Mouse (Mus musculus) MEL (cell line): Measurements from ENCODE around the gene Usp37. TPM values are rescaled to one million over a fixed set of nuclear protein-coding genes. Genes with fewer than 3 reads are reported as not detected.

Source experiments
- DNase-seq: peaks from one replicate; pipeline ENCODE4 v3.0.0; 2011; ENCODE audit warnings: low read depth, low spot score
- H3K27ac ChIP-seq: 2 replicates; pipeline ENCODE4 v1.5.1; 2012; ENCODE audit warnings: low read depth, mild to moderate bottlenecking, control low read depth, low read length, moderate library complexity; ENCODE audit not compliant: control insufficient read depth
- H3K27me3 ChIP-seq, 2 experiments: fragments of 150-350 bp in 1 of 2; sonication (generic) in 1 of 2; 2 replicates each; pipeline ENCODE4 v1.6.1; 2012; ENCODE audit warnings: low read length in 2 of 2, mild to moderate bottlenecking in 2 of 2, improper control_type of control experiment in 1 of 2, moderate library complexity in 1 of 2; ENCODE audit not compliant: insufficient read depth in 2 of 2, control insufficient read depth in 1 of 2
- H3K36me3 ChIP-seq, 2 experiments: 2 replicates each; pipeline ENCODE4 v1.6.1; 2012 to 2014; ENCODE audit warnings: low read length in 2 of 2, improper control_type of control experiment in 1 of 2, inconsistent platforms in 1 of 2, mild to moderate bottlenecking in 1 of 2; ENCODE audit not compliant: insufficient read depth in 2 of 2, control insufficient read depth in 1 of 2
- H3K4me1 ChIP-seq, 2 experiments: fragments of 150-350 bp in 1 of 2; sonication (generic) in 1 of 2; 2 replicates each; pipeline ENCODE4 v1.6.1; 2012; ENCODE audit warnings: low read length in 2 of 2, improper control_type of control experiment in 1 of 2, mild to moderate bottlenecking in 1 of 2; ENCODE audit not compliant: insufficient read depth in 2 of 2, control insufficient read depth in 1 of 2
- H3K4me3 ChIP-seq, 2 experiments: fragments of 150-350 bp in 1 of 2; sonication (generic) in 1 of 2; 2 replicates each; pipeline ENCODE4 v1.5.1; 2012; ENCODE audit warnings: low read depth in 2 of 2, low read length in 2 of 2, mild to moderate bottlenecking in 2 of 2, moderate library complexity in 2 of 2, control low read depth in 1 of 2, improper control_type of control experiment in 1 of 2; ENCODE audit not compliant: control insufficient read depth in 1 of 2, insufficient read depth in 1 of 2
- H3K79me2 ChIP-seq: 2 replicates; pipeline ENCODE4 v1.6.1; 2012; ENCODE audit warnings: mild to moderate bottlenecking, low read length, moderate library complexity; ENCODE audit not compliant: control insufficient read depth, poor library complexity, insufficient read depth
- H3K9ac ChIP-seq: 2 replicates; pipeline ENCODE4 v1.6.1; 2012; ENCODE audit warnings: low read depth, mild to moderate bottlenecking, control low read depth, low read length, moderate library complexity; ENCODE audit not compliant: control insufficient read depth, poor library complexity, severe bottlenecking
- H3K9me3 ChIP-seq: fragments of 150-350 bp; sonication (generic); replicated peaks from 2 replicates; pipeline ENCODE4 v1.6.1; 2012; ENCODE audit warnings: mild to moderate bottlenecking, low read length, improper control_type of control experiment, moderate library complexity; ENCODE audit not compliant: insufficient read depth
- BHLHE40 ChIP-seq: IDR thresholded peaks from 2 replicates; pipeline ENCODE4 v1.6.1; 2012; ENCODE audit warnings: low read depth, mild to moderate bottlenecking, inconsistent platforms, low read length, improper control_type of control experiment, borderline replicate concordance
- CHD1 ChIP-seq: IDR thresholded peaks from 2 replicates; pipeline ENCODE4 v1.6.1; 2012; ENCODE audit warnings: low read depth, mild to moderate bottlenecking, inconsistent platforms, low read length, improper control_type of control experiment
- CHD2 ChIP-seq: IDR thresholded peaks from 2 replicates; pipeline ENCODE4 v1.6.1; 2011; ENCODE audit warnings: low read length, improper control_type of control experiment
- CTCF ChIP-seq, 3 experiments: IDR thresholded peaks in 2 of 3; conservative IDR thresholded peaks in 1 of 3; 2 replicates each; pipeline ENCODE4 v1.5.1; 2011 to 2012; ENCODE audit warnings: low read length in 3 of 3, low read depth in 2 of 3, mild to moderate bottlenecking in 2 of 3, improper control_type of control experiment in 1 of 3, inconsistent platforms in 1 of 3, mixed read lengths in 1 of 3, moderate library complexity in 1 of 3; ENCODE audit not compliant: control insufficient read depth in 1 of 3, insufficient read depth in 1 of 3, poor library complexity in 1 of 3, severe bottlenecking in 1 of 3
- ELF1 ChIP-seq: IDR thresholded peaks from 2 replicates; pipeline ENCODE4 v1.6.1; 2014; ENCODE audit warnings: low read depth, mild to moderate bottlenecking, inconsistent platforms, low read length, improper control_type of control experiment, moderate library complexity
- EP300 ChIP-seq, 2 experiments: IDR thresholded peaks; 2 replicates each; pipeline ENCODE4 v1.6.1; 2011; ENCODE audit warnings: improper control_type of control experiment in 2 of 2, low read length in 2 of 2, low read depth in 1 of 2, mild to moderate bottlenecking in 1 of 2
- ETS1 ChIP-seq: IDR thresholded peaks from 2 replicates; pipeline ENCODE4 v1.6.1; 2012; ENCODE audit warnings: low read depth, mild to moderate bottlenecking, inconsistent platforms, low read length, improper control_type of control experiment, moderate library complexity
- GATA1 ChIP-seq: IDR thresholded peaks from 2 replicates; pipeline ENCODE4 v1.6.1; 2011; ENCODE audit warnings: low read depth, low read length, improper control_type of control experiment
- HCFC1 ChIP-seq: IDR thresholded peaks from 2 replicates; pipeline ENCODE4 v1.6.1; 2012; ENCODE audit warnings: low read depth, mild to moderate bottlenecking, inconsistent platforms, low read length, improper control_type of control experiment, moderate library complexity
- JUND ChIP-seq: IDR thresholded peaks from 2 replicates; pipeline ENCODE4 v1.6.1; 2011; ENCODE audit warnings: low read depth, mild to moderate bottlenecking, improper control_type of control experiment, low read length
- MAFK ChIP-seq: IDR thresholded peaks from 2 replicates; pipeline ENCODE4 v1.6.1; 2011; ENCODE audit warnings: low read depth, mild to moderate bottlenecking, low read length, improper control_type of control experiment, borderline replicate concordance
- MAX ChIP-seq: IDR thresholded peaks from 2 replicates; pipeline ENCODE4 v1.6.1; 2011; ENCODE audit warnings: low read length, improper control_type of control experiment
- MAZ ChIP-seq: IDR thresholded peaks from 2 replicates; pipeline ENCODE4 v1.6.1; 2012; ENCODE audit warnings: low read depth, mild to moderate bottlenecking, inconsistent platforms, low read length, improper control_type of control experiment
- MXI1 ChIP-seq: IDR thresholded peaks from 2 replicates; pipeline ENCODE4 v1.6.1; 2011; ENCODE audit warnings: mild to moderate bottlenecking, low read depth, low read length, improper control_type of control experiment
- NELFE ChIP-seq: IDR thresholded peaks from 2 replicates; pipeline ENCODE4 v1.6.1; 2011; ENCODE audit warnings: low read depth, low read length, improper control_type of control experiment
- NRF1 ChIP-seq: IDR thresholded peaks from 2 replicates; pipeline ENCODE4 v1.6.1; 2014; ENCODE audit warnings: low read depth, mild to moderate bottlenecking, inconsistent platforms, low read length, improper control_type of control experiment, moderate library complexity; ENCODE audit not compliant: poor library complexity, insufficient read depth, severe bottlenecking
- POLR2A ChIP-seq, 2 experiments: IDR thresholded peaks; 2 replicates each; pipeline ENCODE4 v1.6.1; 2011 to 2012; ENCODE audit warnings: low read length in 2 of 2, mild to moderate bottlenecking in 2 of 2, control low read depth in 1 of 2, improper control_type of control experiment in 1 of 2, low read depth in 1 of 2, moderate library complexity in 1 of 2; ENCODE audit not compliant: control insufficient read depth in 1 of 2, insufficient read depth in 1 of 2, poor library complexity in 1 of 2
- POLR2AphosphoS2 ChIP-seq: IDR thresholded peaks from 2 replicates; pipeline ENCODE4 v1.6.1; 2011; ENCODE audit warnings: low read length, improper control_type of control experiment
- POLR2AphosphoS5 ChIP-seq: IDR thresholded peaks from 2 replicates; pipeline ENCODE4 v1.6.1; 2012; ENCODE audit warnings: low read depth, borderline replicate concordance, mild to moderate bottlenecking, inconsistent platforms, low read length, moderate library complexity, mixed read lengths
- RAD21 ChIP-seq: IDR thresholded peaks from 2 replicates; pipeline ENCODE4 v1.6.1; 2011; ENCODE audit warnings: mild to moderate bottlenecking, low read depth, low read length, improper control_type of control experiment
- RCOR1 ChIP-seq: IDR thresholded peaks from 2 replicates; pipeline ENCODE4 v1.6.1; 2012; ENCODE audit warnings: low read depth, mild to moderate bottlenecking, inconsistent platforms, low read length, improper control_type of control experiment
- SIN3A ChIP-seq: IDR thresholded peaks from 2 replicates; pipeline ENCODE4 v1.6.1; 2012; ENCODE audit warnings: low read length, improper control_type of control experiment, inconsistent platforms
- TCF12 ChIP-seq: IDR thresholded peaks from 2 replicates; pipeline ENCODE4 v1.6.1; 2014; ENCODE audit warnings: low read depth, mild to moderate bottlenecking, inconsistent platforms, low read length, improper control_type of control experiment, moderate library complexity
- UBTF ChIP-seq: IDR thresholded peaks from 2 replicates; pipeline ENCODE4 v1.6.1; 2012; ENCODE audit warnings: low read depth, mild to moderate bottlenecking, inconsistent platforms, low read length, improper control_type of control experiment, moderate library complexity, borderline replicate concordance; ENCODE audit not compliant: insufficient read depth
- USF1 ChIP-seq: IDR thresholded peaks from 2 replicates; pipeline ENCODE4 v1.6.1; 2014; ENCODE audit warnings: low read depth, mild to moderate bottlenecking, inconsistent platforms, low read length, improper control_type of control experiment, moderate library complexity
- USF2 ChIP-seq, 2 experiments: IDR thresholded peaks; 2 replicates each; pipeline ENCODE4 v1.6.1; 2011 to 2012; ENCODE audit warnings: improper control_type of control experiment in 2 of 2, low read length in 2 of 2, borderline replicate concordance in 1 of 2, inconsistent platforms in 1 of 2, low read depth in 1 of 2, mild to moderate bottlenecking in 1 of 2; ENCODE audit not compliant: insufficient read depth in 1 of 2
- ZC3H11A ChIP-seq: IDR thresholded peaks from 2 replicates; pipeline ENCODE4 v1.6.1; 2012; ENCODE audit warnings: low read depth, mild to moderate bottlenecking, inconsistent platforms, low read length, improper control_type of control experiment
- ZKSCAN1 ChIP-seq: IDR thresholded peaks from 2 replicates; pipeline ENCODE4 v1.6.1; 2012; ENCODE audit warnings: low read depth, mild to moderate bottlenecking, inconsistent platforms, low read length, improper control_type of control experiment, moderate library complexity
- ZMIZ1 ChIP-seq: IDR thresholded peaks from 2 replicates; pipeline ENCODE4 v1.6.1; 2012; ENCODE audit warnings: low read depth, mild to moderate bottlenecking, inconsistent platforms, low read length, improper control_type of control experiment, moderate library complexity
- ZNF384 ChIP-seq: IDR thresholded peaks from 2 replicates; pipeline ENCODE4 v1.6.1; 2012; ENCODE audit warnings: low read depth, mild to moderate bottlenecking, inconsistent platforms, low read length, improper control_type of control experiment
- polyA plus RNA-seq, 2 experiments: library from polyadenylated mRNA; stranded (reverse) in 1 of 2; unstranded in 1 of 2; fragments of >175 nt in 1 of 2; fragments of >200 nt in 1 of 2; gene quantifications; 2 replicates each; pipeline versions ENCODE4 v1.2.1 to v1.2.4; 2012; ENCODE audit warnings: low replicate concordance in 2 of 2, low read depth in 1 of 2; ENCODE audit not compliant: insufficient read length in 2 of 2, insufficient read depth in 1 of 2, missing spikeins in 1 of 2
- total RNA-seq: library from RNA; depleted of rRNA; stranded (reverse); fragments of 300-350 nt; gene quantifications from 2 replicates; pipeline ENCODE4 v1.2.3, GENCODE M21; 2012

Gene Usp37
- total and polyA plus RNA-seq, 3 experiments, result 17.8 to 77.6 (median 24.0) TPM

DNA sequence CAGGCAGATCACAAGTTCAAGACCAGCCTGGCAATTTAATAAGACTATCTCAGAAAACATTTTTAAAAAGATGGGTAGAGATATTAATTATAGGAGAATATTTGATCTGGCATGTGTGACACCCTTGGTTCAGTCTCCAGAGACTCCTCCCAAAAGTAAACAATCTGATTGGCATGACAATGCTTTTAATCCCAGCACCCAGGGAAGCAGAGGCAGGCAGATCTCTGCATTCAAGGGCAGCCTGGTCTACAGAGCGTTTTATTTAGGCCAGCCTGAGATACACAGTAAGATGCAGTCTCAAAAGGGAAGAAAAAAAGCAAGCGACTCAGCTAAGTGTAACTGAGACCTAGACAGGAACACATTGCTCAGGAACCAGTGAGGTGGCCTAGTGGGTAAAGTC lies 36.3 kb downstream of the Usp37 start:
- DNase-seq, result peak; percentile 26
- Histone ChIP-seq H3K4me3 (peak overlapping the region; percentile 10 to 31; a peak in 2 of 4 replicates), H3K27me3 (no peaks in the 10 kb centered on the region), H3K79me2 (peaks cover 65% of the 10 kb centered on the region), H3K27ac (no peak overlapping the region), H3K36me3 (peaks cover 9 to 47% of the 10 kb centered on the region in 2 experiments), H3K4me1 (peaks cover 3 to 10% of the 10 kb centered on the region in 2 experiments; a peak in 3 of 4 replicates), H3K9ac (peak overlapping the region; percentile 99), H3K9me3 (no peaks in the 10 kb centered on the region)
- no peak for TF ChIP-seq UBTF
- no peak for TF ChIP-seq EP300 (IDR thresholded peaks at IDR 0.05; ENCODE audit: low read depth in 1 of 2, low read length in 2 of 2)
- no peak for TF ChIP-seq SIN3A
- TF ChIP-seq POLR2AphosphoS2, result peak; percentile 8; the same call in 1 of the 2 replicates
- TF ChIP-seq GATA1, result no peak
- no peak for TF ChIP-seq NELFE
- no peak for TF ChIP-seq MAFK
- TF ChIP-seq CHD2, result no peak

DNA sequence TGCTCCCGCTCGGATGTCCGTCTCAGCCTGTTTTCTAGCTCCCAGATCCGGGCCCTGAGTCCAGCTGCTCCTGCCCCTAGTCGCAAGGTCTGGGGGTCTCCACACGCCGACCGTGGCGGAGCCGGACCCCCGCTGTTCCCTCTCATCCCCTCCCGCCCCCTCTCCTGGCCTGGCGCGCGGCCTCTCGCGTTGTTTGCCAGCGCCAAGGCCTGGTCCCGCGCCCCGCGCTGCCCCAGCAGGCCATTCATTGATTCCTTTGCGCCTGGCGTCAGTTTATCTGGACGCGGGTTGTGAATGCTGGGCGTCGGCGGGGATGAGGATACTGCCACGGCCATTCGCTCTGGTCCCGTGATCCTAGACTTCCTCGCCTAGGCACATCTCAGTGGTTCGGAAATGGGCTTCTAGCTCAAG lies 37.6 kb downstream of the Usp37 start:
- Histone ChIP-seq H3K36me3 (peaks cover 3 to 43% of the 10 kb centered on the region in 2 experiments; a peak in 3 of 4 replicates), H3K4me3 (peak overlapping the region; percentile 31 to 65), H3K27ac (peak overlapping the region; percentile 98), H3K4me1 (peaks cover 3 to 10% of the 10 kb centered on the region in 2 experiments; a peak in 3 of 4 replicates), H3K9ac (peak overlapping the region; percentile 99), H3K27me3 (no peaks in the 10 kb centered on the region), H3K9me3 (no peaks in the 10 kb centered on the region), H3K79me2 (peaks cover 67% of the 10 kb centered on the region)
- DNase-seq, result peak; percentile 87
- TF ChIP-seq SIN3A (peak; percentile 41; the same call in 1 of the 2 replicates), MAFK (no peak), POLR2AphosphoS5 (no peak), USF2 (IDR thresholded peaks at IDR 0.05; ENCODE audit: borderline replicate concordance in 1 of 2, insufficient read depth in 1 of 2, low read depth in 1 of 2, low read length in 2 of 2) (no peak), RAD21 (no peak), ZKSCAN1 (no peak), POLR2AphosphoS2 (no peak), ZNF384 (no peak), MAZ (no peak; the same call in 1 of the 2 replicates), HCFC1 (no peak), NRF1 (peak; percentile 12; the same call in 1 of the 2 replicates), CHD1 (no peak; the same call in 1 of the 2 replicates), CHD2 (no peak), BHLHE40 (no peak), JUND (no peak), RCOR1 (no peak), ELF1 (no peak), ZMIZ1 (0 out of 2 replicates have a peak, but pooled peaks have one; percentile 38), CTCF (IDR thresholded peaks at IDR 0.05 in 2 of 3, conservative IDR thresholded peaks at IDR 0.05 in 1 of 3; ENCODE audit: control insufficient read depth in 1 of 3, insufficient read depth in 1 of 3, low read depth in 2 of 3, low read length in 3 of 3, poor library complexity in 1 of 3, severe bottlenecking in 1 of 3) (no peak), ETS1 (no peak), MXI1 (peak; percentile 69; the same call in 1 of the 2 replicates), UBTF (0 out of 2 replicates have a peak, but pooled peaks have one; percentile 35), GATA1 (no peak), ZC3H11A (no peak), POLR2A (IDR thresholded peaks at IDR 0.05; ENCODE audit: control insufficient read depth in 1 of 2, insufficient read depth in 1 of 2, low read depth in 1 of 2, low read length in 2 of 2, poor library complexity in 1 of 2) (peak in 1 of 2 experiments; percentile 60; a peak in 2 of 4 replicates), MAX (peak; percentile 55; the same call in 1 of the 2 replicates), TCF12 (no peak), USF1 (peak; percentile 37; the same call in 1 of the 2 replicates)
